Mouse (Mus musculus) liver, embryonic 12.5 days (tissue): ENCODE data around the gene Nrxn3. TPM values are rescaled to one million over a fixed set of nuclear protein-coding genes. Genes with fewer than 3 reads are reported as not detected.

Source experiments
- ATAC-seq: fragments of 200-750 bp; cut with Nextera tagmentation; 2 replicates; pipeline ENCODE4 v1.8.0; 2017; ENCODE audit warnings: moderate number of reproducible peaks, mild to moderate bottlenecking, moderate library complexity
- H3K27ac ChIP-seq: fragments of 300-500 bp; sonication (generic); 2 replicates; pipeline ENCODE4 v1.5.1; 2016; ENCODE audit warnings: mild to moderate bottlenecking
- H3K27me3 ChIP-seq: fragments of 300-500 bp; sonication (generic); replicated peaks from 2 replicates; pipeline ENCODE4 v1.6.1; 2016; ENCODE audit warnings: mild to moderate bottlenecking, moderate library complexity
- H3K36me3 ChIP-seq: fragments of 300-500 bp; sonication (generic); 2 replicates; pipeline ENCODE4 v1.6.1; 2016; ENCODE audit warnings: mild to moderate bottlenecking, moderate library complexity
- H3K4me1 ChIP-seq: fragments of 300-500 bp; sonication (generic); 2 replicates; pipeline ENCODE4 v1.6.1; 2016
- H3K4me2 ChIP-seq: fragments of 300-500 bp; sonication (generic); 2 replicates; pipeline ENCODE4 v1.6.1; 2016; ENCODE audit warnings: mild to moderate bottlenecking, moderate library complexity
- H3K4me3 ChIP-seq: fragments of 300-500 bp; sonication (generic); 2 replicates; pipeline ENCODE4 v1.5.1; 2016; ENCODE audit warnings: mild to moderate bottlenecking, moderate library complexity
- H3K9ac ChIP-seq: fragments of 300-500 bp; sonication (generic); 2 replicates; pipeline ENCODE4 v1.6.1; 2016; ENCODE audit warnings: mild to moderate bottlenecking, moderate library complexity
- H3K9me3 ChIP-seq: fragments of 300-500 bp; sonication (generic); replicated peaks from 2 replicates; pipeline ENCODE4 v1.6.1; 2016; ENCODE audit warnings: mild to moderate bottlenecking, moderate library complexity
- WGBS: fragments of 180-500 bp; shearing (Covaris S2); methylation state at CpG from one replicate; pipeline ENCODE4 v1.1.7; 2016; ENCODE audit not compliant: insufficient replicate concordance; 5-methylcytosine and 5-hydroxymethylcytosine counted together
- polyA plus RNA-seq: library from polyadenylated mRNA; unstranded; fragments of >200 nt; fragmentation: Nextera tagmentation; extraction: Ambion mirVana; gene quantifications from 2 replicates; pipeline ENCODE4 v1.2.1, GENCODE M21; 2016

The Nrxn3 gene
- polyA plus RNA-seq, 1 experiment from 2014 or later: 1.4 TPM

DNA sequence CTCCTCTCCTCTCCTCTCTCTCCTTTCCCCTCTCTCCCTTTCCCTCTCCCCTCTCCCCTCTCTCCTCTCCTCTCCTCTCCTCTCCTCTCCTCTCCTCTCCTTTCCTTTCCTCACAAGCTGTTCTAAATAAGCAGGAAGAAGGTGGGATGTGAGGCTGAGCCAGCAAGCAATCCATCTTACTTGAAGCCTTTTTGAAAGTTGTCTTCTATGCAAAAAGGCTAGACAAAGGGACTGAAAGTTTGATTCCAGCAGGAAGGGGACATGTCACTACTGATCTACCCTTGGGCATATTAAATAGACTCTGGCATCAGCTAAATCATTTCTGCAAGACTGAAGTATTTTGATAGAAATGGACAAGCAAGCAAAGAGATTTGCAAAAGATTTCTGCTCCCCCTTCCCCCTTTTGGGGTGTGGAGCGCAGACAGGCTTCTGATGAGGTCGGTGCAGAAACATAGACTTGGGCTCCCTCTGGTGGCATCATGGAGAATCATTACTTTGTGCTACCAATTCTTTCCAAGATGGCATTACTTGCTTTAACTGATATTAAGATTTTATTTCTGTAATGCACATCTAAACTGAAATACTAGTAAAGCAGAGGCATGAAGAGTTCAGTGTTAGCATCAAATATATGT, 728.1 kb downstream of the Nrxn3 start:
- 6% methylated on average over 2 of the region's 2 CpGs for WGBS
- Histone ChIP-seq H3K27me3 (no peaks in the 10 kb centered on the region), H3K36me3 (no peaks in the 10 kb centered on the region), H3K4me3 (no peak overlapping the region), H3K4me1 (no peaks in the 10 kb centered on the region), H3K9ac (no peak overlapping the region), H3K27ac (no peak overlapping the region), H3K4me2 (no peak overlapping the region), H3K9me3 (no peaks in the 10 kb centered on the region)
- no peak for ATAC-seq

DNA sequence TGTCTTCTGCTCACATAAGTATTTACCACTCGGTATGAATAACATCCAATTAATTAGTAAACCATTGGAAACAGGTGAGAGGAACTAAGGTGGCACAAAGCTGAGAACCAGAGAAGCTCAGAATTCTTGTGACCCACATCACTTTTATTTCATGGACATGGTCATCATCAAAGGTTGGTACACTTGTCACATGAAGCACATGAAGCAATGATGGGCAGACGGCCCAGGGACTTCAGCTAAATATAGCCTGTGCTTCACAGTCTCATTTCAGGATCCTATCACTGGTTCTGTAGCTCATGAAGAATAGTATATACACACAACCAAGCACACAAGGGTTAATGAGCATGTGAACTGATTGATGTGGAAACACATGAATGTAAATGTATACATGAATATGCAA, 747.5 kb downstream of the Nrxn3 start:
- H3K4me2 ChIP-seq: no peak overlapping the region
- WGBS: 69% methylated on average over 2 of the region's 2 CpGs
- H3K9ac ChIP-seq: no peak overlapping the region
- ATAC-seq: no peak
- no peak overlapping the region for H3K4me3 ChIP-seq
- H3K9me3 ChIP-seq: no peaks in the 10 kb centered on the region
- no peaks in the 10 kb centered on the region for H3K36me3 ChIP-seq
- no peak overlapping the region for H3K27ac ChIP-seq
- H3K27me3 ChIP-seq: no peaks in the 10 kb centered on the region
- H3K4me1 ChIP-seq: no peaks in the 10 kb centered on the region

DNA sequence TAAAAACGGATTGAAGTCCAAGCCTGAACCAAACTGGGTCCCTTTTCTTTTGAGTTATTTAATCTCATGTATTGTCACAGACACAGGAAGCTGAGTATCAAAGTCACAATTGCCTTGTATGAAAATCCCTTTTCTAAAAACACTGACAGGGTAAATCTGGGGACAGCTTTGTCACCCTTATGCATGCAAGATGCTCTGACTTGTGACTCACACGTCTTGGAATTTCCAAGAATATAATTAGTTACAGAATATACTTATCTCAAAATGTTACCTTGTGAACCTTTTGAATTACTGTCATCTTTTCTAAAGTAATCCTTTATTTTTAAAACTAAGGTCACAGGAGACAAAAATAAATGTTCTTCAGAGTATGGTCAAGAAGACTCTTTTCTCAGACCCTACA, 748.6 kb downstream of the Nrxn3 start:
- H3K9me3 ChIP-seq: no peaks in the 10 kb centered on the region
- H3K4me1 ChIP-seq: no peaks in the 10 kb centered on the region
- no peak overlapping the region for H3K9ac ChIP-seq
- no peak overlapping the region for H3K4me2 ChIP-seq
- H3K27me3 ChIP-seq: no peaks in the 10 kb centered on the region
- H3K4me3 ChIP-seq: no peak overlapping the region
- no peak overlapping the region for H3K27ac ChIP-seq
- no peak for ATAC-seq
- 29% methylated on average over 2 of the region's 2 CpGs for WGBS
- no peaks in the 10 kb centered on the region for H3K36me3 ChIP-seq

DNA sequence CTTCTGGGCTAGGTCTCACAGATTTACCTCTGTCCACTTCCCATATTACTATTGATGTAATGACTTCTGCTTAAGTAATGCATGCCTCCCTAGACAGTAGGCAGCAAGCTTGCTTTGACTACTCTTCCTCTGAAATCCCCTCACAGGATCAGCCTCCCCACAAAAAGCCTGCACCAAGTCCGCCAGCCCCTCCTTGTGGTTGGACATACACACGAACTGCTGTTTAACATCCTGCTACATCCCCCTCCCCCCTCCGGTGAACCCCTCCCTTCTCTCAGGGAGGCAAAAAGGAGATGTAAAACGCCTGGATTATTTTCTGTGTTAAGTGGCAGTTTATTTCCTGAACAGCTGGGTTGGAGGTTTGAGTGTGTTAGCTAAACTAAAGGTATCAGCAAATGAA, 749.2 kb downstream of the Nrxn3 start:
- Histone ChIP-seq H3K4me1 (no peaks in the 10 kb centered on the region), H3K36me3 (no peaks in the 10 kb centered on the region), H3K9ac (no peak overlapping the region), H3K9me3 (no peaks in the 10 kb centered on the region), H3K4me2 (no peak overlapping the region), H3K27me3 (no peaks in the 10 kb centered on the region), H3K27ac (no peak overlapping the region), H3K4me3 (no peak overlapping the region)
- ATAC-seq: no peak
- WGBS: 22% methylated on average over 4 of the region's 4 CpGs

DNA sequence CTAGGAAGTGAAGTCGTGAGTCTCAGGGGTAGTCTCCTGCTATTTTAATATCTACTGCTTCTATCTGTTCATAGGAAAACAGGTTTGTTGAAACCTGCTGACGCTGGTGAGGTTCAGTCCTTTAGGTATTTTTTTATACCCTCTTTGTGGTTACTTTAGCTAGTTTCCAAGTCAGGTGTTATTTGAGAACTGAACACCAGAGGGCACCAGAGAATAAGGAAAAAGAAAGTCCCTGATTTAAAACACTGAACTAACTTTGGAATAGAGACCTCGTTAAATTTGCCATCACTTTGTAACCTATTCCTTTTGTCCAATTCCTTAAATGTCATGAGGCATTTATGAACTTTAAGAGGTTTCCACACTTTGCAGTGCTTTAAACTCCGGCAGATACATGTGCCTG, 756.4 kb downstream of the Nrxn3 start:
- WGBS: 25% methylated on average over 4 of the region's 4 CpGs
- Histone ChIP-seq H3K9me3 (no peaks in the 10 kb centered on the region), H3K9ac (no peak overlapping the region), H3K4me1 (no peaks in the 10 kb centered on the region), H3K36me3 (no peaks in the 10 kb centered on the region), H3K4me3 (no peak overlapping the region), H3K27ac (no peak overlapping the region), H3K4me2 (no peak overlapping the region), H3K27me3 (no peaks in the 10 kb centered on the region)
- no peak for ATAC-seq

DNA sequence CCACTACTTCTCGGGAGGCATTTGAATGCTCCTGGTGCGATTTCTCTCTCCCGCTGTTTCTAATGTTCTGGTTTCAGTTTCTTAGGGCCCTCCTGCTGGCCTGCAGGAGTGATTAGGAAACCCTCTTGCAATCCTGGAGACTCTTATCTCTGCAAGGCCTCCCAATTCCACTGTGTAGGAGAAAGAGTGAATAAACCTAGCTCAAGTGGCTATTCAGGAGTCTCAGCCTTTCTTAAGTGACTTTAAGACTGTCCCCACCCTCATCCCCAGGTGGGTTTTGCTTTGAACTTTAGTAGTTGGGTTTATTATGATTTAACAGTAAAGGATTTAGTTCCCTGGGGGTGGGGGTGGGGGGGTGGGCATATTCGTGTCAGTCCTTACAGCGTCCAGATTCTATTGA, 759.5 kb downstream of the Nrxn3 start:
- H3K36me3 ChIP-seq: no peaks in the 10 kb centered on the region
- no peaks in the 10 kb centered on the region for H3K27me3 ChIP-seq
- ATAC-seq: no peak
- H3K4me3 ChIP-seq: no peak overlapping the region
- WGBS: 28% methylated on average over 5 of the region's 5 CpGs
- H3K9me3 ChIP-seq: no peaks in the 10 kb centered on the region
- no peak overlapping the region for H3K27ac ChIP-seq
- no peaks in the 10 kb centered on the region for H3K4me1 ChIP-seq
- H3K4me2 ChIP-seq: no peak overlapping the region
- H3K9ac ChIP-seq: no peak overlapping the region

DNA sequence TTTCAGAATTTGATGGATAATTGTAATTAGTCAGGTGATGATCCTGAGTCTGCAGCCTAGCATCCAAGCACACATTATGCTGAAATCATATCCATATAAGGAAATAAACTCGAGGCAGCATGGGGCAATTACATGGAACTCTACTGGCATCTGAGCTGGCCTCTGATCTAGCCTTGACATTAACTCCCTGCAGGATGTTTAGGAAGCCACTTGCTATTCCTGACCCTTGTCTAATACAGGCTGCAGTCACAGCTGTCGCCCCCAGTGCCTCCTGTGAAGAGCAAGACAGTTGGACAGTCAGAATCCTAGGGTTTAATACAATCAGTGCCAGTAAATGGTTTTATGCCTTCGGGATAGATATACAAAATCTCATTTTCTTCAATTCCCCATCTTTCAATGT, 781.4 kb downstream of the Nrxn3 start:
- no peak overlapping the region for H3K27ac ChIP-seq
- H3K9ac ChIP-seq: no peak overlapping the region
- no peaks in the 10 kb centered on the region for H3K27me3 ChIP-seq
- H3K4me3 ChIP-seq: no peak overlapping the region
- 45% methylated on average over 3 of the region's 3 CpGs for WGBS
- no peak overlapping the region for H3K4me2 ChIP-seq
- H3K4me1 ChIP-seq: no peaks in the 10 kb centered on the region
- ATAC-seq: no peak
- H3K9me3 ChIP-seq: no peaks in the 10 kb centered on the region
- H3K36me3 ChIP-seq: no peaks in the 10 kb centered on the region

DNA sequence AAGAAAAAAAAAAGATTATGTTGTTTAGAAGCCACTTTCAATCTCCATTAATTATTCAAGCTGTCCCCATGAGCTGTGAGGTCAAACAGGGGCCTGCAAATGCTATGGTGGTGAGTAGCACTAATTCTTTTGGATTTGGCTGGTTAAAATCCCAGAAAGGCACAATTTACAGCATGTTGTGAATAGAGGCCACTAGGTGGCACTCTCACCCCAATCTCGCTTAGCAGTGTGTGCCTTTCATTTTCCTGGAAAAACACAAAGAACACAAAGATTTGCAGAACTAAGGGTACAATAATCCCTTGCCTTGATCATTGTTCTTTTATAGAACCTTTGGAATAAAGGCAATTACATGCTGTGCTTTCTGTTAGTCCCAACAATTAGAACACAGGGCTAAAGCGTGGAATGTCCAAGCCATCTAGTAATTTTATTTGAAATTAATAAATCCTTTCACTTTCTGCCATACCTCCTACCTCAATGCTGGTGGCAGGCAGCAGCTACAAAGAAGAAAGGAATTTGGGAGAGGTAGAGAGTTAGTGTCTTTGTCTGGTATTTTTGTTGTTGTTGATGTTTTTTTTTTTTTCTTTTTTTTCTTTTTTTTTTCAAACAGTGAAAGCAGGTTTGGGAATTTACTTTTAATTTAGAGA, 782.6 kb downstream of the Nrxn3 start:
- Histone ChIP-seq H3K9me3 (no peaks in the 10 kb centered on the region), H3K9ac (no peak overlapping the region), H3K27ac (no peak overlapping the region), H3K4me1 (no peaks in the 10 kb centered on the region), H3K4me3 (no peak overlapping the region), H3K36me3 (no peaks in the 10 kb centered on the region), H3K27me3 (no peaks in the 10 kb centered on the region), H3K4me2 (no peak overlapping the region)
- ATAC-seq: no peak
- 32% methylated on average over 2 of the region's 2 CpGs for WGBS

DNA sequence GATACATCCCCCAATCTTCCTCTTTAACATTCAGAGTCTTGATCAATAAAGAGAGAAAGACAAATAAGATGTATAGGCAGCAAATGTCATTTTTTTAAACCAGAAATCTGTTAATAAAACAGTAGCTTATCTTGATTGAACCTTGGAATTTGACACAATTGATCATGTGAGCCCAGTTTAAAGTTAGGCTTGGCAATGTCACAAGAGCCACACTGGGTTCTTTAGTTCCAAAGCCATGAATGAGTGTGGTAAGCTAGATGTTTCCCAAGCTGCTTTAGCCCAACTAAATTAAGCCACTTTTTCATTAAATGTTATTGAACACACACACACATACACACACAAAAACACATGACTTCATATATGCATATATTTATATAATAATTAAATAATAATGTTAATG, 786.3 kb downstream of the Nrxn3 start:
- no peak overlapping the region for H3K4me3 ChIP-seq
- H3K9ac ChIP-seq: no peak overlapping the region
- no peaks in the 10 kb centered on the region for H3K36me3 ChIP-seq
- H3K27me3 ChIP-seq: no peaks in the 10 kb centered on the region
- H3K27ac ChIP-seq: no peak overlapping the region
- no peak overlapping the region for H3K4me2 ChIP-seq
- no peaks in the 10 kb centered on the region for H3K9me3 ChIP-seq
- H3K4me1 ChIP-seq: no peaks in the 10 kb centered on the region
- ATAC-seq: no peak

DNA sequence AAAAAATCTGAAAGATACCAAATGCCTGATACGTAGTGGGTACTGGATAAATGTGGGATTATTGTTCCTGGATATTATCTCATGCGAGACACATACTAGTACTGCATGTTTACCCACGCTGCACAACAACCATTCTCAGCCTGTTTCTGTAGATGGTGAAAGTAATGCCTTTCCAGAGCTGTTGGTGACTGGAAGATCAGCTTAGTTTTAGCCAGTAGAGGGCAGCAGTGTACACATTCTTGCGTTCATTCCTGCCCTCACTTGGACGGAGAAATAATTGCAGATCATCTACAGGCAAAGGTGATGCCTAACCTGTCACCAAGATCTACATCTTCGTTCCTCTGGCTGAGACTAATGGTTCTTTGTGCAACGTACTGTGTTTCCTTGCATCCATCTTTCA, 791.1 kb downstream of the Nrxn3 start:
- Histone ChIP-seq H3K27ac (no peak overlapping the region), H3K9me3 (no peaks in the 10 kb centered on the region), H3K4me2 (no peak overlapping the region), H3K4me1 (no peaks in the 10 kb centered on the region), H3K27me3 (no peaks in the 10 kb centered on the region), H3K4me3 (no peak overlapping the region), H3K36me3 (no peaks in the 10 kb centered on the region), H3K9ac (no peak overlapping the region)
- no peak for ATAC-seq
- 35% methylated on average over 7 of the region's 7 CpGs for WGBS

DNA sequence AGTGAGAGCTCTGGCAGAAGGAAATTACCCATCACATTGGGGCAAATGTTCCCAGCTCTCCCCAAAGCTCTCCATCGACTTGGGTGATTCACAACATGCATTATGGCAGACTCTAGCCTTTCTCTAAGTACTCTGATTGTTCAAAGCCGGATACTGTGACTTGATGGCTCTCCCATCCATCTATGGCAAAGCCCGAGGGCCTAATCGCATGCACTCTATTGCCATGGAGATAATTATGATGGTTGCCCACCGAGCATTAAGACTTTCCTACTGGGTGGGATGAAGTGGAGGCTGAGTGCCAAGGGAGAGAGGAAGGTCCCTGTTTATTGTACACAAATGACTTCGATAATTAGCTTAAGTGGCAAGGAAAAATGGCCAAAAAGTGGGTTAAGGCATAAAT, 793.4 kb downstream of the Nrxn3 start:
- no peak overlapping the region for H3K9ac ChIP-seq
- no peak for ATAC-seq
- 68% methylated on average over 6 of the region's 6 CpGs for WGBS
- no peaks in the 10 kb centered on the region for H3K36me3 ChIP-seq
- no peaks in the 10 kb centered on the region for H3K27me3 ChIP-seq
- H3K4me2 ChIP-seq: no peak overlapping the region
- H3K27ac ChIP-seq: no peak overlapping the region
- H3K9me3 ChIP-seq: no peaks in the 10 kb centered on the region
- no peaks in the 10 kb centered on the region for H3K4me1 ChIP-seq
- no peak overlapping the region for H3K4me3 ChIP-seq

DNA sequence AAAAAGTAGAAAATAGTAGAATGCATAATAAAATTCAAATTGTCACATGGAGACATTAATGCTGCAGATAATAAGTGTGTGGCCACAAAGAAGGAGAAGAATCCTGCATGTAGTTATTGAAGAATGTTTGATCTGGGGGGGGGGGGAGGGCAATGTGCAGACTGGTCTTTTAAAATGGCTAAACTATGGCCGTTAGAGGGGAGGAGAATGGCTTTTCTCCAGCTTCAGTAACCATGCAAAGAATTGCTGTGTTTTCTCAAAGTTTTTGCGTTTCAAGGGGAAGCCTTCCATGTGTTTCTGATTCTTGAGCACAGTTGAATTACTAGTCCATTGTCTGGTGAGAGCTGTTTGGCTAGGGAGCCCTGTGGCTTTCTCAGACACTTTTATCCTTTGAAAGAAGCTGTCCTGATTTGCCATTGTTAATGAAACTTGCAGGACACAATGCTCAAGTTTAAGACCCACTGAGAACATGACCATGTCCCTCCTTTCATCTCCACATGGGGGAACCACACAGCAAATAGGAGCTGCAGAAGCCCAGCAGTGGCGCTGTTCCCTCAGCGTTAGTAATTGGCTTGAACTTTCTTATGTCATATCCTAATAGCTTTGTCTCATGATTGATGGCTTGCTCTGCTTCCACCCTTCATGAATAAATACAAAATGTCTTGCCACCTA, 808.1 kb downstream of the Nrxn3 start:
- Histone ChIP-seq H3K4me2 (no peak overlapping the region), H3K36me3 (no peaks in the 10 kb centered on the region), H3K9ac (no peak overlapping the region), H3K9me3 (no peaks in the 10 kb centered on the region), H3K27ac (no peak overlapping the region), H3K4me3 (no peak overlapping the region), H3K27me3 (no peaks in the 10 kb centered on the region), H3K4me1 (no peaks in the 10 kb centered on the region)
- ATAC-seq: no peak
- 23% methylated on average over 4 of the region's 4 CpGs for WGBS
